Mouse (Mus musculus) monocyte, adult 2 months (primary cell): ENCODE data around the gene Rras.

Source experiments
- DNase-seq, 2 experiments: peaks; one replicate each; pipeline ENCODE4 v3.0.0; 2022; ENCODE audit warnings: low spot score in 2 of 2, low read depth in 1 of 2

Rras gene

DNA sequence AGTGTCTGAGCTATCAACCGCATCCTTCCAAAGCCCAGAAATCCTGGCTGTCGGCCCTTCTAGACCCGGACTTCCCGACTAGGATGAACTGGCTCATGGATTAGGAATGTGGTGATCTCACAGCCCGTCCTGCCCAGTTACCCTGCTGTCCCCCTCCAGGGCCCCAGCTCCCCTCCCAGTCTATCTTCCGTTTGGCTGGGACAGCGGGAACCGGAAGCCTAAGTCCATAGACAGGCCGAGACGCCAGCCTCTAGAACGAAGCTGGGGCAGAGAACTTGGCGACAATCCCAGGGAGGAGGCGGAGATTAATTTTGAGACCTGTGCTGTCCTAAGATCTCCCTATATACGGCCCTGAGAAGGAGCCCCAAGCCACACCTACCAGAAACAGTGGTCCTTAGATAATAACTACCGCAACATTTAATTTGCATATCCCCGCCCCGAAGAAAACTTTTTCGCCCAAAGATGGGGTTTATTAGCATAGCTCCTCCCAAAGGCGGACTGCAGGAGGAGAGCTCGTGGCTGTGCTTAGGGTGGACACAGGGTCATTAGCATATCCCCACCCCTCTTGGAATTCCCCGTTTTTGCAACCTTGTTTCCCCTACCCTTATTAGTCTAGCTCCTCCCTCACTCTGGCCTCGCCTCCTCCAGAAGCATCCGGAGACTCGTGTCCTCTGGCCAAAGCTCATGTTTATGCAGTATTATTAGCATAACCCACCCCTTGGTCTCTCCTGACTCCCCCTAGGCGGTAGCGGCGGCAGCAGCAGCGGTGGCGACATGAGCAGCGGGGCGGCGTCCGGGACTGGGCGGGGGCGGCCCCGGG lies at the start of gene Rras:
Rras (plus strand) TSS at position 720 of the 820 bp plus-strand sequence.
- DNase-seq, result peak; percentile 90 to 91

- peak in 1 of 2 experiments; percentile 43 for DNase-seq
Observed at GRCm38 (mm10) chr7:44970231-44970691, 47.5 kb upstream of the Rras start.

- no peak for DNase-seq
Observed at GRCm38 (mm10) chr7:44971142-44971541, 46.6 kb upstream of the Rras start.

DNA sequence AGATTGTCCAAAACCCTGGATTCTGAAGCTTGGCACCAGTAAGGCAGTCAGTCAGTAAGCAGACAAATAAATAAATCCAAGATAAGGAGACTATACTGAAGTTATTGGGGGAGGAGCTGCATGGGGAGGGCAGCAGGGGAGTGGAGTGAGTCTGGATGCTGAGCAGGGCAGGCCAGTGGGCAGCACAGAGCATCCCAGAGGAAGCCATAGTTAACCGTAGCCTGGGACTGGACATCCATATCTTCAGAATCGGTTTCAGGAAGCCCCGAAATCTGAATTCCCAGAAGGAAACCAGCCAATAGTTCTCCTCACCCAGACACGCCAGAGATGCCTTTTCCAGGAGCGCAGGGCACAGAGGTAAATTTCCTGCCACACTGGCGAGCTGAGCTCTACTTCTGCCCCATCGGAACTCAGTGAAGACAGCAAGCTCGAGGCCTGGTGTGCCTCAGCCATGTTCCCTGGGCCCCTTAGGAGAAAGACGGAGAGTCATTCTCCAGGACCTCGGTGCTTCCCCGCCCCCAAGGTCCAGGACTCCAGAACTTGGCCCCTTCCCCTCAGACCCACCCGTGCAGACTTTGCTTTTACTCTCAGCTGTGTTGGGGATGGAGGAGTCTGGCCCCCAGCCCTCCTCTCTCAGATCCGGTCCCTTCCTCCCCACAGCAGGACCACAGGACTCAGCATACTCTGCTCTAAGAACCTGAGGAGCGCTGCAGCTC lies 44.2 kb upstream of the Rras start:
- DNase-seq, result no peak

GRCm38 (mm10) chr7:44974383-44975116 lies 43.2 kb upstream of the Rras start, which contains the start of gene Cpt1c:
Cpt1c (minus strand) TSS chr7:44974851.
- peak in 1 of 2 experiments; percentile 47 for DNase-seq

- no peak for DNase-seq
Observed at GRCm38 (mm10) chr7:44975117-44975419, 42.7 kb upstream of the Rras start.

DNA sequence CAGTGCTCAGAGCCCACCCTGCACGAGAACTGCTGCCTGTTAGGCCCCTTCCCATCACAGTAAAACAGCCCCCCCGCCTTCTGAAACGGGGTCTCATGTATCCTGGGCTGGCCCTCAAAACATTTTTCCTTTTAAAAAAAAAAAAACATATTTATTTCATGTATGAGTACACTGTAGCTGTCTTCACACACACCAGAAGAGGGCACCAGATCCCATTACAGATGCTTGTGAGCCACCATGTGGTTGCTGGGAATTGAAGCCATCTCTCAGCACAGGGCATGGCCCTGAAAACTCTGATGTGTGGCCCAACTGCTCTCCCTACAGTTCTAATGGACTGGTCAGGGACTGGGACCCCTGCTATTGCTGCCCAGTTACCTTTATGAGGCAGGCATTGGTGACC lies 39.5 kb upstream of the Rras start:
- DNase-seq, result no peak

- no peak for DNase-seq
Observed at GRCm38 (mm10) chr7:44981539-44981938, 36.2 kb upstream of the Rras start.

DNA sequence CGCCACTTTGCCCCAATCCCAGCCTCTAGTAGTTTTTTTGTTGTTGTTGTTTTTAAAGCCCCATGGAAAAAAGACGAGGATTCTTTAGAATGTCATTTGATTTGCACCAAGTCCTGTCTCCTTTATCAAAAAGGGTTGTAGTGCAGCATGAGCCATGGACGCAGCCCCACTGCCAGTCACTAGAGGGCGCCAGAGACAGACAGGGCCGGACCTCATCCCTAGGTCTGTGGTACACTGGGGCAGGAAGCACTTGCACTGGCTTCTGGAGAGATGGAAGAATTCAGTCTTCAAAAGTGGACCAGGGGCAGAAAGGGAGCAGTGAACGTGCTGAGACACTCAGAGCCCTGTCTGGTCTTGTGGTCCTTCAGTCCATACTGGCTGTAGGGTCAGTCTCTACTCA lies 34.7 kb upstream of the Rras start:
- DNase-seq, result peak; percentile 66 to 78

DNA sequence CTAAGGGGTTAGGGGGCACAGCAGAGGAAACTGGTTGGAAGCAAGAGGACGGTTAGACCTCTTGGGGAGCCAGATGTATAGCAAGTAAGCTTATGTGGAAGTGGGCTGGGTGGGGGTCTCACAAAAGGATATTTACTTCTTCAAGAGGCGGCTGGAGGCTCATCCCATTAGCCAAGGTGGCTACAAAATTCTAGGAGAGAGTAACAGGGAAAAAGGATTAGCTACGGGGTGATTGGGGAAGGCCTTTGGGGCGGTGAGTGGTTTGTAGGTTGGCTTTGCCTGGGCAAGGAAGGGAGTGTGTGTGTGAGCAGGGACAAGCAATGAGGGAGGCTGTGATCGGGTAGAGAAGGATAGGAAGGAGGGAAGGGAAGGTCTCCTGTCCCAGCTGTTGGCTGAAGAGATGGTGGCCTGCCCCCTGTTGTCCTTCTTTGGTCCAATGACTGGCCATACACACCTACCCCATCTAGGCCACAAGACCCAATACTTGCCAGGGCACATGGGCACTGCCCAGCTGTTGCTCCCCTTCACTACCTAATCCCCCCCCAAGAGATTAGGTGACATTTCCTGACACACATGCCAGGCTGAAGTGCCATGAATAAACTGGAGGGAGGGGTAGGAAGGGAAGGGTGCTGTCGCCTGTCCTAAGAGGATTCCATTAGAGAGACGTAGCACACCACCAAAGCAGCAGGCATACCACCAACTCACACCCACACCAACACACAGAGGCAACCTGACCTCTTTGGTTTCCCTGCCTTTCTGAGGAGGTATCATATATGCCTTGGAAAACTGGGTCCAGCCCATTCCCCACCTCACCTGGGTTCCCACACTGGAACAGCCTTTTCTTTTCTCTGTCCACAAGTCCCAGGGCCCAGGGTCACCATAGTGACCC lies 33.6 kb upstream of the Rras start:
- no peak for DNase-seq

- no peak for DNase-seq
Observed at GRCm38 (mm10) chr7:44984833-44985164, 33.0 kb upstream of the Rras start.

DNA sequence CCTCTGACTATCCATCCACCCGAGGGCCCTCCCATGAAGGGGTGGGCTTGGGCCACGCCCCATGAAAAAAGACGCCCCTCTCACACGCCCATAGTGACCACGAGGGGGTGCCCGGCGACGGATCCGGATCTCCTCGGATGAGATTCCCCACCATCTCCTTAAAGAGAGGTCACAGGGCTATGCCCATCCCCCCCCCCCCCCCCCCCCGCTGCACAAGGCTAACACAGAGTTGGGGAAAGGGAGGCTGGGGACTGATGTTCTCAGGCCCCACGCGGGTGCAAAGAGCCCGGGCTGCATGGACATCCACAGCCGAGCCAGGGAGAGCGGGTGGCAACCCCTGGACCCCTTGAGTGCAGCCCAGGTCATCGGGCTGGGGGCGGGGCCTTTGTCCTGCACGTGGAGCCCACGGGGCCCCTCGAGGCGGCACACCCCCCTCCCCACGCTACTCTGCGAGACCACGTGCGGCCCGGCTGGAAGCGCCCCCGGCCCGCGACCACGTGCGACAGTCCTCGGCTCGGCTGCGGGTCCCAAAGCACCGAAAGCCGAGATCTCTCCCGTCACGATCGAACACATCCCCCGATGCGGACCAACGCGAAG lies 32.1 kb upstream of the Rras start:
- no peak for DNase-seq

DNA sequence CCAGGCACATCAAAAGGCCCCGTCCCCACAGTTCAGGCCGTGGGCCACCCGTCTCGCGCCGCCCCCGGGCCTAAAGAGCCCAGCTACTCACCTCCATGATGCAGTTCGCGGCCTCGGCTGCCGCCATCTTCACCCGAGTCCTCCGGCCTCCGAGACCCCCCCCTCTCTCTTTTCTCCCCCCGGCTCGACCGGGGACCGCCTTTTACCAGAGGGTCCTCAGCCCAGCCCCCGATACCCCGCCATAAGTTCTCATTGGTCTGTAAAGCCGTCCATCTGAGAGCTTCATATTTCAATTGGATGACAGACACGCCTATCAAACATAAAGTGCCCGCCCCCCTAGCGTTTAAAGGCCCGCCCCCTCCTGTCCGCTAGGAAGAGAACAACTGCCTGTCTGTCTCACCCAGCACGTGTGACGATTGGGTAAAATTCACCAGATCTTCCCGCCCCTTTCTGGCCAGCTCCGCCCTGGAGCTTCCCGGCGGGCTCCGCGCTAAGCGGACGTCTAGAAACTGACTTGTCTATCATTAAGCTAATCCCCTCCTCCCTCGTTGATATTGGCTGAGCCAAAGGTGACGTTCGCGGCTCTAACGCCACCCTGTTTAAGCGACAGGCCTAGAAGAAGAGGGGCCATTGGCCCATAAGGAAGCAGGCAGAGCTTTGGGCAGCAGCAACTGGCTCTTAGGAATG lies 31.4 kb upstream of the Rras start, which contains the start of gene Prmt1:
Prmt1 (minus strand) TSS at position 377 of the 687 bp plus-strand sequence.
- peak; percentile 99 for DNase-seq

DNA sequence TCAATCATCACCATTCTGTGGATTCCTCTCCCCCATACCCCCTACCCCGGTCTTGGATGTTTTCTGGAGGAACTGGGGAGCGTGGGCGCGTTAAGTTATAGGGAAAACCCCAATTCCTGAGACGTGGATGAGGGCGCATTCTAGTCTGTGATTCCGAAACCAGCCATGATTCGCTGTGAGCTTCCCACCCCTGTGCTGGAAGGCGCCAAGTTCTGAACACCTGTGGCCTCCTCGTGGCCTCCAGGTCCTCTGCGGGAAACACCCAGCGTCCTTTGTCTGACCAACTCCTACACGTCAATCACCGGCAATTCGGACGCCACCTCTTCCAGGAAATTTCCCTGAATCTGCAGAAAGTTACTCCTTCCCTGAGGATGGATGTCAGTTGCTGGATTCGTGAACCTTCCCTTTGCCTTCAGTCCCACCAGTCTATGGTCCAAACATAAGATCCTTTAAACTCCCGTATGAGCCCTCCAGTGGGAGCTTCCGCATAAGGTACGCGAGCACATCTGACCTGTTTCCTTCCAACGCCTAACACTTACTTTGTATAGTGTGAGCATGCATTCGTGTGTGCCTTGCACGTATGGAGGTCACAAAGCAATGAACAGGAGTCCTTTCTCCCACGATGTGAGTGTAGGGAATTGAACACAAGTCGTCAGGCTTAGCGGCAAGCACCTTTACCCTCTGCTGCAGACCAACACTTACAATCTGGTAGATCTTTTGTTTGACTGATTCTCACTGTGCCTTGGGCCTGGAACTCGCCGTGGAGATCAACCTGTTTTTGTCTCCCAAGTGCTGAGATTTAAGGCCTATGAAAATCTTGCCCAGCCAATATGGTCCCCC lies 30.7 kb upstream of the Rras start:
- DNase-seq, result no peak

DNA sequence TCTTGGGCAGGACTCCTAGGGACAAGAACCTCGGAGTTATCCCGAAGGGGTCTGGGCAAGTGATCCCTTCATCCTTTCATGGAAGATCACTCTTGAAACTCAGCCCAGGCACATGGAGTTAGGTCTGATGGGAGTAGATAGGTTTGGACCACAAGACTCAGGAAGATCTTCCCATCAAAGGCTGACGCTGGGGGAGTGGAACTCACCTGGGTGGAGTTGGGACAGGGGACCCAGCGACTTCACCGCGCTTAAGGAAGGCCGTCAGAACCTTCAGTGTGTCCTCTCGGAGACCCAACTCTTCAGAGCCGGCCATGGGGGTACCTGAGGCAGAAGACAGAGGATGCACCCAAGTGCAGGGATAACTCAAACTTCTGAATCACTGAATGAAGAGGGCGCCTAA lies 21.1 kb upstream of the Rras start:
- DNase-seq, result no peak

DNA sequence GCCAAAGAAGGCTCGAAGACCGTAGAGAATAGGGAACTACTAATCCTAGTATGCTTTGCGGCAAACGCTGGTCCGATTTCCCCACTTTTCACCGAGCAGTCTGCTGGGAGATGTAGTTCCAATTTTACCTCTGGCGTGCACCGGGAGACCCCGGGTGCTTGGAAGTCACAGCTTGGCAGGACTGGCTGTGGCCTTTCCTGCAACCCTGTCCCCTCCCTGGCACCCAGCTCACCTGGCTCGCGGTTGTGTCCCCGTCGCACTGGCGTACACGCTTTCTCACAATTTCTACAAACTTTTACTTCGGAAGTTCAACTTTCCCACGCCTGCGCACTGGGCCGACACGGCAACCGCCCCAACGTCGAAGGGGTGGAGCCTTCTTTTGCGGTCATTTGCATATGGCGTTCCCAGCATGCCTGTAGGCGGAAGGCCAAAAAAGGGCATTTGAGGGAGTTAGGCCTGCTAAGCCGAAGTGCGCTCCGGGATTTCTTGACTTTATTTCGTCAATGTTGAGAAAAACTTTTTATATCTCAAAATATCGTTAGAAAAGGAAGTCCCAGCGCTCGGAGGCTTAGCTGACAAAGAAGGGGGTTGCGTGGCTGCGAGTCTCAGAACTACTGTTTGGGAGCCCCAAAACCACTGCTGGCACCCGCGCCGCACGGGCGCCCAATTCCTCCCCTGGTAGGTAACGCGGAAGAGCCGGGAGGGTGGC lies 20.4 kb upstream of the Rras start, which contains the start of gene Irf3:
Irf3 (plus strand) TSS at position 418 of the 709 bp plus-strand sequence.
- DNase-seq, result peak; percentile 90 to 98

DNA sequence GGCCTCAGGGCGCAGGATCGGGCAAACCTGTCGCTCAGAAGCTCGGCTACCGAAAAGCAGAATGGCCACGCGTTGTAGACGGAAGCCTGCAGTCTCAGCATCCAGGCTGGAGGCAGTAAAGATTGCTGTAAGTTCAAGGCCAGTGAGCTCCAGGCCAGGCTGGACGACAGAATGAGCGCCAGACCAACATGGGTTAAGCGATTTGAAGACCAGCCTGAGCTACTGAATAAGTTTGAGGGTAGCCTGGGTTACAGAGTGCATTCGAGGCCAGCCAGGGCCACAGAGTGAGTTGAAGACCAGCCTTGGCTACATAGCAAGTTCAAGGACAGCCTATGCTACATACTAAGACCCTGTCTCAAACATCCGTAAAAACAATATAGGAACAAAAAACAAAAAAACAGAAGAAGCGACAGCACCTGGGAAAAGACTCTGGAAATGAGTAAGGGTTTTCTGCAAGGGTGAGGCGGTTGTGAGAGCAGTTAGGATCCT lies 19.8 kb upstream of the Rras start:
- DNase-seq, result no peak

- no peak for DNase-seq
Observed at GRCm38 (mm10) chr7:44998501-44998955, 19.2 kb upstream of the Rras start, which contains the start of gene Bcl2l12. Bcl2l12 (minus strand) TSS chr7:44998712.
